Mouse (Mus musculus): ENCODE measurements around the gene Spaca9. TPM values are rescaled to one million over a fixed set of nuclear protein-coding genes. Genes with fewer than 3 reads are reported as not detected.

Gene Spaca9
- not detected for total RNA-seq (2021)

DNA sequence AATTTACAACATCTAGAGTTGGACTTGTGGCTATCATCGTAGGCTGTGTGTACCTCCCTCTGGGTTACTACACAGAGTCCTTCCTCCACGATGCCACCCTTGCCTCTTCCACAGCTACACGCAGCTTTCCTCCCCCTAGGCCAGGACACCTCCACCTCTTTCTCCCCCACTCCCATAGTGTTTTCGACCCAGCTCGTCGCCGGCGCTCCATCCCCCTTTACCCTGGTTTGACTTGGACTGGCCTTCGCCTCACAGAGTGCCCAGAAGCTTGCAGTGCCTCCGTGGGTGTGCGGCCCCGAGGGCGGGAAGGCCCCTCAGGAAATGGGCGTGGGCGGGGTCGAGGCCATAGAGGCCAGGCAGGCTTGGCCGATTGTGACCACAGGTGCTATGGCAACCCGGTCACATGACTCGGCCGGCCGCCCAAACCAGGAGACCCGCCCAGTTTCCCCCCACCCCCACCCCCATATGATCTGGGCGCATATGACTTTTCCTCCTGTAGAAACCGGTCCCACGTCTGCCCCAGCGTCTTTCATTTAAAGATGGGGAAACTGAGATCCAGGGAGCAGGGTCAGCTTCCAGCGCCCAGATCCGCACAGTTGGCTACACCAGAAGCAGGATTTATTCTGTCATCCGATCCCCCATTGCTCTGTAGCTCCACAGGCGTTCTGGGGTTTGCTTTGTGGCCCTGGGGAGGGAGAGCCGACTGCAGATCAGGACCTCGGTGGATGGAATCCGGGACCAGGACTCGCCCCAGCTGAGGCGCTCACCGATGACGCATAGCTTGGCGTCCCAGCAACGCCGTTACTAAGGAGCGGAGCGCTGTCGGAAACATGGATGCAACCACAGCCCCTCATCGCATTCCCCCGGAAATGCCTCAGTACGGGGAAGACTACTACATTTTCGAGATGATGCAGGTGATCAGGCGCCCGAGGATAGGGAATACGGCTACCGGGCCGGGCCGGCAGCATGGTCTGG is at the start of gene Spaca9, which contains the start of gene Ak8:
Gene Spaca9, minus strand, starts transcription at position 367 of the 975 bp plus-strand sequence.
Gene Ak8, plus strand, starts transcription at position 804 of the 975 bp plus-strand sequence.
- DNase-seq (ENCODE audit: low spot score in 2 of 2) = peak; percentile 85
- intact Hi-C loops (cut with DNase I) = loop anchor here (5.0 kb wide), 1 partner anchor 143 kb away; the partner anchor contains the start of genes Ddx31 and Gtf3c4

GRCm38 (mm10) chr2:28747705-28748104 is 48.2 kb upstream of the Spaca9 start:
- no peak for DNase-seq (ENCODE audit: low spot score in 2 of 2)
- intact Hi-C loops (cut with DNase I) = no loop called here

DNA sequence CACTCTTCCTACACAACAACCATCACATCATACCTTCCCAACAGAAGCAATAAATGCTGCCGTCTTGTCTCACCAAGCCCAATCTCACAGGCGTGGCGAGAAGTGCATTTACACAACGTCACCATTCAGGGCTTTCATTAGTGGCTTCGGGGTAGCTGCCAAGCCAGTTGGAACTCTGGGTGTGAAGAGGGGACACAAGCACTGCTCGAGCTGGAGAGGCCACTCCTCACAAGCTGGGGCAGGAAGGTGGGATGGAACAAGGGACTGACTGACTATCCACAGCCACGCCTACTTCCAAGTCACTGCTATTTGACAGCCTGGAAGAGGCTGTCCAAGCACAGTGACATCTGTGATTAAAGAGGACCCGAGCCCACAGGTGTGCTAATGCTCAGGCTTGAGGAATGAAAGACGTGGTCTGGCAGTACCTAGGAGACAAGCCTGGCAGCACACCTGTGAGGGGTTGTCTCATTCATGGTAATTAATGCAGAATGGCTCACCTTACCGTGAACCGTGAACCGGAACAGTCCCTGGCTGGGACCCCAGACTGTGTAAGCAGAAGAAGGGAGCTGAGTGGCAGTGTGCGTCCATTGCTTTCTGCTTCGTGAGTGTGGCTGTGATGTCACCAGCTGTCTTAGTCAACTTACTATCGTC is 47.3 kb upstream of the Spaca9 start:
- DNase-seq (ENCODE audit: low spot score in 2 of 2) = no peak
- intact Hi-C loops (cut with DNase I) = no loop called here

DNA sequence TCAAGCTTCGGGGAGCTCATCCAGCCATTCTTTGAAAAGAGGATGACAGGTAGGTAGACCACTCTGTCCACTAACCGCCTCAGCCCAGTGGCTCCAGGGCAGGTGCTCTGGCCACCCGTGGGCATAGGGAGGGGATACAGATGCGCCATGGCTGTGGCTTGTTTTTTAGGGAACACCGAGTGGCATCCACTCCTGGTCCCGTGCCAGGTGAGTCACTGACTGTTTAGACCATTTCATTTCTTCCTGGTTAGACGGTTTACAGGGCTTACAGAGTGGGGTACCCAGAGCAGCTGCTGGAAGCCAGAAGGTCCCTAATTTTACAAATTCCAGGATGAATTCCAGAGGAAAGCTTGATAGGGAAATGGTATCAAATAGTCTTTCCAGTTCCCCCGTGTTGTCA is 43.2 kb upstream of the Spaca9 start:
- intact Hi-C loops (cut with DNase I) = no loop called here
- no peak for DNase-seq (ENCODE audit: low spot score in 2 of 2)

GRCm38 (mm10) chr2:28740159-28740558 is 40.6 kb upstream of the Spaca9 start:
- intact Hi-C loops (cut with DNase I) = no loop called here
- DNase-seq (ENCODE audit: low spot score in 2 of 2) = no peak

GRCm38 (mm10) chr2:28737112-28737511 is 37.6 kb upstream of the Spaca9 start:
- no peak for DNase-seq (ENCODE audit: low spot score in 2 of 2)
- intact Hi-C loops (cut with DNase I) = no loop called here

GRCm38 (mm10) chr2:28730676-28731075 is 31.1 kb upstream of the Spaca9 start:
- intact Hi-C loops (cut with DNase I) = no loop called here

GRCm38 (mm10) chr2:28727786-28728404 is 28.4 kb upstream of the Spaca9 start:
- intact Hi-C loops (cut with DNase I) = no loop called here
- no peak for DNase-seq (ENCODE audit: low spot score in 2 of 2)

More at GRCm38 (mm10) chr2:28730676-28731075, 31.1 kb upstream of the Spaca9 start:
- DNase-seq (ENCODE audit: low spot score in 2 of 2) = no peak

GRCm38 (mm10) chr2:28723912-28724311 is 24.4 kb upstream of the Spaca9 start:
- intact Hi-C loops (cut with DNase I) = no loop called here
- DNase-seq (ENCODE audit: low spot score in 2 of 2) = no peak

DNA sequence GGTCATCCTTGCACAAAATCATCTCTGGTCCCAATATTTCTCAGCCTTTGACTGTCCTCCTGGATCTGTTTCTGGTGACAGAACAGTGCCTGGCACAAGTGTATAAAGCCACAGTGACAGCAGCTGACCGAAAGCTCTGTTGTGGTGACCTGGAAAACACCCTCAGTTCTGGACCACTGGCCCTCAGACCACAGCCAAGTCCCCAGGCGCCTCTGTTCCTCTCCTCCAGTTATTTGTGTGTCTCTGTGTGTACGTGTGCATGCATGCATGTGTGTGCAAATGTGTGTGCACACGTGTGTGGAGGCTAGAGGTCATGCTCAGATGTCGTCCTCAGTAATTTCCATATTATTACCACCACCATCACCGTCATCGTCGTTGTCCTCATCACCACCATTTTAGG is 22.9 kb upstream of the Spaca9 start:
- DNase-seq (ENCODE audit: low spot score in 2 of 2) = no peak
- intact Hi-C loops (cut with DNase I) = no loop called here

- intact Hi-C loops (cut with DNase I) = no loop called here
- DNase-seq (ENCODE audit: low spot score in 2 of 2) = no peak
Measured at GRCm38 (mm10) chr2:28713036-28713435, 13.5 kb upstream of the Spaca9 start.

- intact Hi-C loops (cut with DNase I) = no loop called here
- no peak for DNase-seq (ENCODE audit: low spot score in 2 of 2)
Measured at GRCm38 (mm10) chr2:28706787-28707186, 7.3 kb upstream of the Spaca9 start.

DNA sequence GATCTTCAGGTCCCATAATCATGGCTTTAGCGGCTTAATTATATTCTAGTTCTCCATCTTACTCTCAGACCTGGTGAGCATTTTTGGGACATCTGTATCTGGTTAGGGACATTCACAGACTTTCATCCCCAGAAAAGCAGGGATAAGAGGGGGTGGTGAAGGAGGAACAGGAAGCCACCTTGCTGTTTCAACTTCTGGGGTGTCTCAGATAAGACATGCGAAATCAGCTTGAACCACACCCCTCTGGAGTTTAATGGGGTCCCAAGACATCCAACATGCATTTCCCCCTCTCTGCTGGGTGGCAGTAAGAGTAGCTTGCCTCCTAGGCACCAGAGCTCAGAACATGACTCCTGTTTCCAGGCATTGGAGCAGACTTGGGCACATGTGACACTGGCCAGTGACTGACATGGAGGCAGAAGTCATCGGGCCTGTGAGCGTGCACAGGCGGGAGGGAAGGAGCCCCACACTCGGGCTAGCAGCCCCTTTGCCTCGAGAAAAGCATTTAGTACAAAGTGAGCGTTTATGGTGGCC is 6.6 kb upstream of the Spaca9 start:
- intact Hi-C loops (cut with DNase I) = no loop called here
- DNase-seq (ENCODE audit: low spot score in 2 of 2) = no peak

DNA sequence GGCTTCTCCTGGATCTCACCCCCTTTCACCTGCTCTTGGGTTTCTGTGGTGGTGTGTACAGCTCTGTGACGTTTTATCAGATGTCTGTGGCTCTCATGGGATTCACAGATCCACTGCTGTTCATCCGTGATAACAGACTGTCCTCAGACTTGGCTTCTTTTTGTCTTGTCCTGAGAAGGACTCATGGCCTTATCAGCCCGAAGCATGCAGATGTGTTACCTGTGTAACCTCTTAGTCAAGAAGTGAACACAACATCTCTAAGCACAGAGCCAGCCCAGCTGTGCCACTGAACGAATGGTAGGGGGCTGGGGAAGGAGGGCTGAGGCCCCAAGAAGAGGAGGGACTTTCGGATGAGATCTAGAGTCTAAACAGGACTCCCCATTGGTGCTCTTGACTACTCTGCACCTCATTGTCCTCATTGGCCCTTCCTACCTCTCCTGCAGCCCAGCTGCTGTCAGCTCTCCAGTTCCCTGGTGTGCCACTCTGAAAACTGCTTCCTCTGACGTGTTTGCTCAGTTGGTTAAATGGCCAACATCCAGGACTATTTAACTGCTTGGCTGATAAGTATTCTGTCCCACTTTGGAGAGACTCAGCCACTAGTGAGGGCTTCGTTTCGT is 2.2 kb upstream of the Spaca9 start:
- intact Hi-C loops (cut with DNase I) = no loop called here
- DNase-seq (ENCODE audit: low spot score in 2 of 2) = no peak

DNA sequence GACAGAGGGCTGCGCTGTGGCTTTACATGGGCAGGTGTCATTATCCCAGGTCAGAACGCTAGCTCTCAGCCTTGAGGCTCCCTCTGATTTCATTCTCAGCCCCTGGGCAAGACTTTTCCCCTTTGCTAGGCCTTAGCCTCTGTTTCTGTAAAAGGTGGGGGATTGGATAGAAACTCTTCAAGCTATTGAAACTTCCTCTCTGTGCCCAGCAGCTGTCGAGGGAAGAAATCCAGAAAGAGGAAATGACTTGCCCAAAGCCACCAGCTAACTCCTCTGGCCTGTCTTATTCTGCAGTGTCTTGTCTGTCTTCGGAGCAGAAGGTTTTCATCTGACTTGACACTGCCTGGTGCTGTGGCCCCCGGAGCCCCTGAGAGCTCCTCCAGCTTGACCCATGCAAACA is 961 bp downstream of the Spaca9 start:
- DNase-seq (ENCODE audit: low spot score in 2 of 2) = no peak
- intact Hi-C loops (cut with DNase I) = loop anchor here (5.0 kb wide), 1 partner anchor 144 kb away; the partner anchor contains the start of genes Ddx31 and Gtf3c4

- DNase-seq (ENCODE audit: low spot score in 2 of 2) = peak in 1 of 2 experiments; percentile 55
Measured at GRCm38 (mm10) chr2:28692692-28693091, 6.8 kb downstream of the Spaca9 start.

DNA sequence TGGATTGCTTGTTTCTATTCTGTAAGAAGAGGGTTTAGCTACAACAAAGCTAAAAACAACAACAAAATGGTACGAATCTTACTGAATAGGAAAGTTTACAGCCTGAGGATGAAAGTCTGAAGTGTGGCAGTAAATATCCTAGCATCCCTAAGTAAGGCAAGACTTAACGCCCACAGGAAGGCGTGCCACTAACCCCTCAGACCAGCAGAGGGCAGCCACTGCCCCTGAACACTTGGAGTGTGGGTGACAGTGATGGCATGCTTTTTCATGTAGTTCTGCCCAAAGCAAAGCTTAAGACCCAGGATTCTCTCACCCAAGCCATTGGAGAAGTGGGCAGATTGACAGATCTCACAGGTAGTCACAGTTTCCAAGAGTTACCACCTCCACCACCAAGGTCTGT is 11.1 kb downstream of the Spaca9 start:
- DNase-seq (ENCODE audit: low spot score in 2 of 2) = peak in 1 of 2 experiments; percentile 21
- intact Hi-C loops (cut with DNase I) = no loop called here

More at GRCm38 (mm10) chr2:28692692-28693091, 6.8 kb downstream of the Spaca9 start:
- intact Hi-C loops (cut with DNase I) = no loop called here

DNA sequence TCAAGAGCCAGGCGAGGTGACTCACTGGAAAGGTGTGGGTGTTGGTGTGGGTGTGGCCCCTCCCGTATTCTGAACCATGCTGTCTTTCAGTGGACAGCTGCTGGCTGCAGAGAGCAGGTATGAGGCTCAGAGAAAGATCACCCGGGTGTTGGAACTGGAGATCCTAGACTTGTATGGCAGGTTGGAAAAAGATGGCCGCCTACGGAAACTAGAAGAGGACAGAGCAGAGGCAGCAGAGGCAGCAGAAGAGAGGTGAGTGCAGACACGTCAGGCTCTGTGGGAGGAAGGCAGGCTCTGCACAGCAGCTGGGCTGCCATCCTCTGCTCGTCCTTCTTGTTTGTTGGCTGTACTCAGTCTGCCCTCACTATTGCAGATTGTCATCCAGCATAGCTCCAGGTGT is 13.6 kb downstream of the Spaca9 start:
- intact Hi-C loops (cut with DNase I) = no loop called here
- peak; percentile 28 to 69 for DNase-seq (ENCODE audit: low spot score in 2 of 2)

DNA sequence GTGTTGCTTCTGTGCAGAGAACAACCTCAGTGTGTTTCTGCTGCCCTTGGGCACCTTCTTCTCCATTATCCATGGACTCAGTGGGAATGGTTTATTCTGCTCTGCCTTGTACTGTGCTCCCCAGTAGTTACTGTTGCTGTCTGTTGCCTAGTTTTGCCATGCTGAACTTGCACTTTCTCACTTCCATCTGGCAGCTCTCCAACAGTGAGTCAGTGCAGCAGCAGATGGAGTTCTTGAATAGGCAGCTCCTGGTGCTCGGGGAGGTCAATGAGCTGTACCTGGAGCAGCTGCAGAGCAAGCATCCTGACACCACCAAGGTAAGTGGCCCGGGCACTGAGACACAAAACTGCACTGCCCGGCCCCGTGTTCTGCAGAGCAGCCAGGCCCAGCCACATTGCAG is 17.8 kb downstream of the Spaca9 start:
- intact Hi-C loops (cut with DNase I) = no loop called here
- DNase-seq (ENCODE audit: low spot score in 2 of 2) = peak; percentile 59 to 74
